Mouse (Mus musculus): Measurements from ENCODE around the gene Arhgap8.
"Not testable (repeated sequence)": the region's sequence is repeated elsewhere in the genome, so short reads cannot be mapped to it uniquely, and the experiment has no call there.

Gene Arhgap8

GRCm38 (mm10) chr15:84732425-84732749 is 12.5 kb downstream of the Arhgap8 start:
- in situ Hi-C loops (cut with MboI), result no loop called here

GRCm38 (mm10) chr15:84736346-84736993 is 16.6 kb downstream of the Arhgap8 start:
- in situ Hi-C loops (cut with MboI), result no loop called here

- in situ Hi-C loops (cut with MboI), result no loop called here
These were observed 17.1 kb downstream of the Arhgap8 start for GRCm38 (mm10) chr15:84736994-84737346.

DNA sequence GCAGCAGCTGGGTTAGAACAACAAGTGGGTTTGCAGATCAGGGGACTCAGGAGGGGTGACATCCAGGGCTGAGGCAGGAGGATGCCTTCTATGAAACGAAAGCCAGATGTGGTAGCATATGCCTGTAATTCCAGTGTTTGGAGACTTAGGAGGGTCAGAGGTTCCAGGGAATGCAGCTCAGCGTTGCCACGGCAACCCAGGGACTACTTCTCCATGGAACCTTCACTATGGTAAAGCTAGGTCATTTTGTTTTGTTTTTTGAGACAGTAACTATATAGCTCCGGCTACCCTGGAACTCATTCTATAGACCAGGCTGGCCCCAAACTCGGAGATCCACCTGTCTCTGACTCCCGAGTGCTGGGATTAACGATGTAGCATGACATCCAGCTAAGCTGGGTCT is 18.4 kb downstream of the Arhgap8 start:
- in situ Hi-C loops (cut with MboI), result no loop called here

- in situ Hi-C loops (cut with MboI), result no loop called here
These were observed 21.7 kb downstream of the Arhgap8 start for GRCm38 (mm10) chr15:84741573-84741972.

GRCm38 (mm10) chr15:84743347-84743746 is 23.5 kb downstream of the Arhgap8 start:
- in situ Hi-C loops (cut with MboI), result no loop called here

DNA sequence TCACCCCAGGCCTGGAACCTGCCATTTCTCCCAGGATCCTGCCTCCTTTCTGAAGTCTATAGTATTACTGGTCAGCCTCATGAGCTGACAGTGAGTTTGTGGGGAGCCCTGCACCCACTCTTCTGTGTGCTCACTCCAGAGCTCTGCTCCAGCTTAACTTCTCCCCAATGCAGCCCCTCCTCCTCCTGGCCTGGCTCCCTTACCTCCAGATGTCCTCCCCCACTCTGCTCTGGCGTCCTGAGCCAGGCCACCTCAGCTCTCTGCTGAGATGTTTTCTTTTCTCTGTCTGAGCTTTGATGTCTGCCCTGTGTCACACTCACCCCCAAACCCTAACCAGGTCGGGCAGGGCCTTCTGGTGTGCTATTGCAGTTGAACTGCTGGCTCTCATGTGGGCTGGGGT is 24.5 kb downstream of the Arhgap8 start:
- in situ Hi-C loops (cut with MboI), result no loop called here

DNA sequence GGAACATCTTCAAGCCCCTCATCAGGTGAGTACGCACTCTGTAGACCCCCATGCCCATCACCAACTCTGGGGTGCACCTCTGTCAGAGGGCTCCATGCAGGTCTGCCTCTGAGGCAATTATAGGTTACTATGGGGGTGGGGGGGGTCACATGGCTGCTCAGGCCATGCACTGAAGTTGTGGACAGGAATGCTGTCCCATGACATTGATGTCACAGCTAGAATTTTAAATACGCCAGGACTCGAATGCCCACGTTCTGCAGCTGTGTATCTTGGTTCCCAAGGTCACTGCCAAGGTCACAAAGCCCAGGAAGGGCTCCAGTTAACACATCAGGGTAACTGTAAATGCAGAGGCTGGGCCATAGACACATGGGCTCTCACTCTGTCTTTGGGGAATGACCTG is 26.0 kb downstream of the Arhgap8 start:
- in situ Hi-C loops (cut with MboI), result no loop called here

DNA sequence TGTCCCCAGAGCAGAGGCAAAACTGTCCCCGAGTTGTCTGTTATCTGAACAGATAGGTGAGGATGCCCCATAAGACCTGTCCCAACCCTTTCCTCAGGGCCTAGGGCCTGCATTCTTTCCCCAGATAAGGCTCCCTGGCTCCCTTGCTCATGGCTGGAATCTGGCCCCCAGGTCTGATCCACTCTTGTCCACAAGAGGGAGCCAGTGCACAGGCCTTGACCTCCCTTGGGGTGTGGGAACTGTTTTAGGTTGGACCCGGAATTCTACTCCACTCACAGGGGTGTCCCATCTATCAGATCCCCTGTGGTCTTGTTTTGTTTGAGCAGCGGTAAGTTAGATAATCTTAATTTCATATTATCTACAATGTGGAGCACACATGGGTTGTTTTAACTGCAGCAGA is 35.1 kb downstream of the Arhgap8 start:
- in situ Hi-C loops (cut with MboI), result no loop called here

DNA sequence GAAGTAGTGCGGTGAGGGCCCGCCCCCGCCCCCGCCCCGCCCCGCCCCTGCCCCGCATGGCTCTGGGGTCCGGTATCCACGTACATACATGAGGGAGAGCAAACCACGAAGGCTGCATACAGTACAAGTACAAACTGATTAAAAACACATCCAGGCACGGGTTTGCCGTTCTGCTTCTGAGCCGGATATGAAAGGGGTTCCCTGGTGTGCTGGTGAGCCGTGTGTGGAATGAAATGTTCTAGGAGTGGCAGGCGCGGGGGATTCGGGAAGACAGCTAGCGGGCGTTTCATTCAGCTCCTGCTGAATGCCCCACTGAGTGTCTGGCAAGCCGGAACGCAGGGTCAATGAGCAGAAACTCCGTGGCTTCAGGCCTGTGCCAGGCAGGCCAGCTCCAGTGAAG is 36.6 kb downstream of the Arhgap8 start:
- in situ Hi-C loops (cut with MboI), result no loop called here

DNA sequence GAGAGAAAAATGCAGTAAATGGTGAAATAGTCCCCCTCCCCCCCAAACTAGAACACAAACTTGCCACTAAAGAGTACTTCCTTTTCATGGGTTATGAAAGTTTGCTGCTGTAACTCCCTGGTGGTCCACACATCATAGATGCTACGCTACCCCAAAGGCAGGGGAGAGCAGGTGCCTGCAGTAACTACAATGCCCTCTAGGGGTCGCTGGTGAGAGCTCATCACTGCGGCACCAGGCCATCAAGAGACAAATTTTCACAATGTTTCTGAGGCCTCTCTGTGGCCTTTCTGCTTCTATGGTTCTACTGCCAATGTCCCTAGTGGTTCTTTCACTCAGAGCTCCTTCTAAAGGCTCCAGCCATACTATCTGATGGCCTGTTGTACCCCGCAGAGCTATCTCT is 38.6 kb downstream of the Arhgap8 start:
- in situ Hi-C loops (cut with MboI), result no loop called here

DNA sequence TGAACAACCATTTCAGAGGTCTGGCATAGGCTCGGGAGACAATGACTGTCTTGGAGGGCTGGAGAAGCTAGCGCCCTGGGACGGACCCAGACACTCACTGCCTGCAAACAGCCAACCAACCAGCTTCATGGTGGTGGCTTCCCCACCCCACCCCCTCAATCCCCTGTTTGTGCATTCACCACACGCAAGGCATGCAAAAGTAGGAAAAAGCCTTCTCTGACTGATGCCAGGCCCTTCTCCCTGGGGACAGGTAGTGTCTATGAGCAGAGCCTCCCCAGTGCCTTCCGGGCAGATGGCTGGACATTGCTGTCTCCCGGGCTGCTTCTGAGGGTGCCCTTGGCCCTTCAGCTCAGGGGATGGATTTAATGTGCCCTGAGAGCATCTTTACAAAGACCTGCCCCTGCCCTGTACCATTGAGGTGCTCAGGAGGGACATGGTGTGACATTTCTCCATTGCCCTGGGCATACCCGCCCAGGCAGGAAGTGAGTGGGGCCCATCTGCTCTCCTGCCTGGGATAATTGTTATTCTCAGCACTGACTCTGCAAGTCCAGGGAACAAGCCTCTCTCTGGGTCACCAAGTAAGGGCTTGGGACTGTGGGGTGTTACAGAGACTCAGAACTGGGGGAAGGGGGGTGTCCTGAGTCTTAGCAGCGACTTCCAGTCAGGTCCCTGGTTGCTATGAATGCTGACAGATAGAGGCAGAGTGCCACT is 43.0 kb downstream of the Arhgap8 start:
- in situ Hi-C loops (cut with MboI), result no loop called here

DNA sequence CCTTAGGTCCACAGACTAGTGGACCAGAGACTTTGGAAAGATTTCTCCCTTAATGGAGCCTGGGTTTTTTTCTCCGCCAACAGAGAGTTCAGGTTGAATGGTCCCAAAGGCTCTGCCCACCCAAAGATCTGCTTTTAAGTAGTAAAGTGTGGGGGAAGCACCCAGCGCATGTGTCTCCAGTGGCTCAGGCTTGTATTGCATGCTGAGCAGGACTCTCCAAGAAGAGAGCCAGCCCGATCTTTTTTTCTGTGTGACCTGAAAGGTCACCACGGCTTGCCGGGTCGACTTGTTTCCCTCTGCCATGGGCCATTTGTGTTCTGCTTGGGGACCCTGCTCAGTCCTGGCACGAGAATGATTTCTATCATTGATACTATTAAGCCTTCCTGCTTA is 43.6 kb downstream of the Arhgap8 start:
- in situ Hi-C loops (cut with MboI), result no loop called here

DNA sequence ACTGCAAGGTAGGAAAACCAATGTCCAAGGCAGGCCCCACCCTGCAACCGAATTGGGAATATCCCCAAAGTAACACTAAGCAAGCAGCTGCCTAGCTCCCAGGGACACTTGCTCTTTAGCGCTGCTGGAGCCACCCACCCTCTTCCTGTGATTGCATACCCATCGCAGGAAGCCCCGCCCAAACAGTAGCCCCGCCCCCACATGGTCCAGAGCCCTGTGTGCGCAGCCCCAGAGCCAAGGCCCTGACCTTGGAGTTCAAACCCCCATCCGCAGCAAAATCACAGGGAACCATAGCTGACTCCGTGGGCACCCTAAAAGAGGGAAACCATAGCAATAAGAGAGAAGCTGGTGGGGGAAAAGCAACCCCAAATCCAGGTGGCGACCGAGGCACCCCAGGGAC is 46.8 kb downstream of the Arhgap8 start:
- in situ Hi-C loops (cut with MboI), result no loop called here

DNA sequence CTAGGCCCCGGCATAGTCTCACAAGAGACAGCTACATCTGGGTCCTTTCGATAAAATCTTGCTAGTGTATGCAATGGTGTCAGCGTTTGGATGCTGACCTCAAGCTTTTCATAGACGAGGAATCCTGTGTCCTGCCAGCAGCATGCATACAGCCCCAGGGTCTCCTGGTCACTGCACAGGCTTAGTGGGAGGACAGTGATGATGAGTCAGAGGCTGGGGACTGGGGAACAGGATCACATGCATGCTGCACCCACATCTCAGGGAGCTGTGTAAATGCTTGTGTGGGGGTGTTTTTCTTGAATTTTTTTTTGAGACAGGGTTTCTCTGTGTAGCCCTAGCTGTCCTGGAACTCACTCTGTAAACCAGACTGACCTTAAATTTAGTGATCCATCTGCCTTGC is 48.7 kb downstream of the Arhgap8 start:
- in situ Hi-C loops (cut with MboI), result not testable (repeated sequence)

GRCm38 (mm10) chr15:84769641-84770341 is 49.9 kb downstream of the Arhgap8 start:
- in situ Hi-C loops (cut with MboI), result no loop called here

DNA sequence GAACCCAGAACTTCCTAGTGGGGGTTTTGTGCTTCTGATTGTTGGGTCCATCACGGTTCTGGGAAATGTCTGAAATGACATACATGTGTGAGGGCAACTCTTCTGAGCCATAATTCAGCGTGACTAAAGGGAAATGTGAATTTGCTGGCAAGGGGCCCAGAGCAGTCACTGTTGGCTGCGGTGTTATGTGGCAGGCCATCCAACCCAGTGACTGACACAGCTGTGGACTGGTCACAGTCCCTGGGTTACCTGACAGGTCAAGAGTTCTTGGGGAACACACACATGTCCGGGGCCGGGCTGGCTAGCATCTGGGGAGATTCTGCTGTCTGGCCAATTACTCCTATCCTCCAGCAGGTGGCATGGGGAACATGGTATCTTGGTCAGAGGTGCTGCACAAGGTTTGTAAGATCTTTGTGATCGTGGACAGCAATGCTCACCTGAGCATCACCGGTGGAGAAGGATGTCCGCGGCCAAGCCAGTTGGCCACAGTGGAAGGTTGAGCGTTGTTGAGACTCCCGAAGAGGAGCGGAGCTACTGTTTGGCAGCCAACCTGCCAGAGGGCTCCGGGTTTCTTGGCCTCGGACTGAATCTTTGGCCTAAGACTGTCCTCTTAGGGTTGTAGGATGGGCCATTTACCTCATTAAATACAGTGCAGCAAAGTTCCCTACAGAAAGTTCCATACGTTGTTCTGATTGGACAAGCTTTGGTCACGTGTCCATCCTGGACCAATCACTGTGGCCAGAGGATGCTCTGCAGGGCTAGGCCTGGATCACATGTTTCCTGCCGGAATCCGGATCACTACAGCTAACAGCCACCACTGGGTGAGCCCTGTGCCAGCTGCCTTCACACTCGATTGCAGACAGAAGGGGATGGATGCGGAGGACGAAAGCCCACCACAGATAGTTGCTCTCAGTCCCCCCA is 52.6 kb downstream of the Arhgap8 start:
- in situ Hi-C loops (cut with MboI), result no loop called here

GRCm38 (mm10) chr15:84775421-84776174 is 55.7 kb downstream of the Arhgap8 start:
- in situ Hi-C loops (cut with MboI), result no loop called here

- in situ Hi-C loops (cut with MboI), result no loop called here
These were observed 58.7 kb downstream of the Arhgap8 start for GRCm38 (mm10) chr15:84778587-84778986.

DNA sequence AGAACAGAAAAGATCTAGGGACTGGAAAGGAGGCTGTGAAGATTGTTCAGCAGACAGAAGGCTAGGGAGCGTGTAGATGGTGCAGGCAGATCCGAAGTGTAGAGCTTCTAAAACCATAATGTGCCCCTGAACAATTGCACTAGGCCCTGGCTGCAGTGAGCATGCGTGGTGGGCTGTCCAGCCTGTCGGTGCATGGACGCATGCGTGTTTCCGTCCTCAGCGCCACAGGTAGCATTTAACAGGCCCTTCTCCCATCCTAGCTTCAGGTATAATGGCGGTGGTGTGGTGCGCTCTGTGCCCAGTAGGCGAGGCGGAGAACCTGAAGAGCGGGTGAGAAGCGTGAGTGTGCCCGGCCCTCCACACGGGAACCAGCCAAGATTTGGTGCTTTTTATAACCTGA is 65.0 kb downstream of the Arhgap8 start:
- in situ Hi-C loops (cut with MboI), result no loop called here

DNA sequence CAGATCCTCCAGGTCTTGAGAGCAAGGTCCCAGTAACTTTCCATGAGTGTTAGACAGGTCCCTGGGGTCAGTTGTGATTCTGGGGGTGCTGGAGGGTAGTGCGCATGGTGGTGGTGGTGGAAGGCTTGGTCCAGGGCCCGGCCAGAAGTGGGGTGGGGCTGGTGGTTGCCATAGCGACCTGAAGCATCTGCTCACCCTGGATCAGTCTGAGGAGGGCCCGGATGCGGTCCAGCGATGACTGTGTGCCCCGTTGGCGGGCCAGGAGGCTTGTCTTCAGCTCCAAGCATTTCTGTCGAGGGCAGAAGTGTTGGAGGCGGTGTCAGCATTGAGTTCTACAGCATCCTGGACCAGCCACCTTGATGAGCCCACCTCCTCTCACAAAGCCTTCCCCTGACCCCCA is 67.3 kb downstream of the Arhgap8 start:
- in situ Hi-C loops (cut with MboI), result no loop called here

GRCm38 (mm10) chr15:84793649-84794048 is 73.8 kb downstream of the Arhgap8 start:
- in situ Hi-C loops (cut with MboI), result no loop called here

All from mature B cell (primary cell).